Mouse (Mus musculus) telencephalon, adult 2 months (tissue): ENCODE data around the gene Leng1.
"Not testable (repeated sequence)": the region's sequence is repeated elsewhere in the genome, so short reads cannot be mapped to it uniquely, and the experiment has no call there.

Experiments used
- DNase-seq: peaks from one replicate; pipeline ENCODE4 v3.0.0-alpha.2; 2011; ENCODE audit warnings: low read depth, low spot score

Leng1 gene

DNA sequence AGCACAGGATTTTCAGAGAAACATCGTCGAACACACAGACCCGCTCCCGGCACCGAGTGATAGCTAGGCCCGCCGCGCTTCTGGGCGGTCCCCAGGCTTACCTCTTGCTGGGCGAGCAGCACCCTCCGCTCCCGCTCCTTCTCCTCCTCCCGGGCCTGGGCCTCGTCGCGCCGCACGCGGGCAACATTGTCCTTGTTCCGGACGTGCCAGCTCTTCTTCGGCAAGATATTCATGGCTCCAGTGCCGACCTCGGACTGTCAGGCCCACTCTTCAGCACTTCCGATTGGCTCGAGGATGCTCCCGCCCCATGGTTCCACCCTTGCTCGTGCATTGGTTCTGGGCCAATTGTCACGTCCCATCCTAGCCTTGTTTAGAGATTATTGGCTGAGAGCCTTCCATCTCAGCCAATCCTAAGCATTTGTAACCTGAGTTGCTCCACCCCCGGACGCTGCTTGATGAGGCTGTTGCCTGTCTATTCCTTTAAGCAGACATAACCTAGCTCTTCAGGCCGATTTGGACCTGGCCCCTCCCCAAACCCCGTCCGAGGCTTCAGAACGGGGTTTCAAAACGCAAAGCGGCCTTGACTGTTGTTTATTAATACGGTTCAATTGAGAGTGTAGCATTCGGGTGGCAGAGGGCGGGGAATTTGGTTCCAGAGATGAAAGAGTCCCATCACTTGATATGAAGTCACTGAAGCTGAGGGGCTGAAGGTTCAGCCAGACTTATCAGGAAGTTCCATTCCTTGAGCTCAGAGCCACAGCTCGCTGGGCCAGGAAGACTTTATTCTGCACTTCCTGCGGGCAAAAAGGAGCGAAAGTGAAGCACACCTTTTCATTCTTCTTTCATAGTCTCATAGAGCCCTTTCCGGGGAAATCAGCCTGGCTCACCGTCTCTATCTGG is at the start of gene Leng1:
Gene Leng1, minus strand, starts transcription at position 626 of the 900 bp plus-strand sequence.
- DNase-seq, result peak; percentile 99

DNA sequence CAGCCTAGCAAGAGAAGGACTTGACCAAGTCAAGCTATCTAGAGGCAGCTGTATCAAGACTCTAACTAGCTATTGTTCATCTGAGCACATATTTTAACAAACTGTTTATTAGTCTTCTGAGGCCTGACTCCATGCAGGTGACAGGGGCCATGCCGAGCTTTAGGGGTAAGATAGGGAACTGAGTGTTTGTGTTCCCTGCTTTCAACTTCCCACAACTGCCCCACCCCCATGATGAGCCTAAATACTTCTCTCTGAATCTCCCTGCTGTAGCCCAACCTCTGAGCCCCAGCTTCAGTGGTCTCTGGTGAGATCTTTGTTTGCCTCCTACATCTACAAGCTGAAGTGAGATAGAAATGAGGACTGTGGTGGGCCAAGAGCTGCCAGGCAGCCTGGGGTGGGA is 49.6 kb upstream of the Leng1 start:
- DNase-seq, result no peak

- no peak for DNase-seq
These were observed 46.8 kb upstream of the Leng1 start for GRCm38 (mm10) chr7:3712264-3712942.

DNA sequence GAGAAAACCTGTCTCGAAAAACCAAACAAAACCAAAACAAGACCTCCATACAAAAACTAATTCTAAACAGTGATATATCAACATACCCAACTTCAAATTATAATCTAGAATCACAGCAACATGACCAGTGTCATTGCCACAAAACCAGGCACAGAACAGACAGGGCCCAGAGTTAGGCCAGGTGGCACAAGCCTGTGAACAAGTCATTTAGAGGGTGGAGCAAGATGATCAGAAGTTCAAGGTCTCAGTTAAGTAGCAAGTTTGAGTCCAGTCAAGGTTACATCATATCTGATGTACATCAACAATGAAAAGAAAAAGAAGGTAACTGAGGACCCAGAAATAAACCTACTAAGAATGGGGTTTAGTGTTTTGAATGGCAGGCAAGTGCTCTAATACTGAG is 43.4 kb upstream of the Leng1 start:
- DNase-seq, result no peak

- not testable (repeated sequence) for DNase-seq
These were observed 42.9 kb upstream of the Leng1 start for GRCm38 (mm10) chr7:3708447-3708980.

DNA sequence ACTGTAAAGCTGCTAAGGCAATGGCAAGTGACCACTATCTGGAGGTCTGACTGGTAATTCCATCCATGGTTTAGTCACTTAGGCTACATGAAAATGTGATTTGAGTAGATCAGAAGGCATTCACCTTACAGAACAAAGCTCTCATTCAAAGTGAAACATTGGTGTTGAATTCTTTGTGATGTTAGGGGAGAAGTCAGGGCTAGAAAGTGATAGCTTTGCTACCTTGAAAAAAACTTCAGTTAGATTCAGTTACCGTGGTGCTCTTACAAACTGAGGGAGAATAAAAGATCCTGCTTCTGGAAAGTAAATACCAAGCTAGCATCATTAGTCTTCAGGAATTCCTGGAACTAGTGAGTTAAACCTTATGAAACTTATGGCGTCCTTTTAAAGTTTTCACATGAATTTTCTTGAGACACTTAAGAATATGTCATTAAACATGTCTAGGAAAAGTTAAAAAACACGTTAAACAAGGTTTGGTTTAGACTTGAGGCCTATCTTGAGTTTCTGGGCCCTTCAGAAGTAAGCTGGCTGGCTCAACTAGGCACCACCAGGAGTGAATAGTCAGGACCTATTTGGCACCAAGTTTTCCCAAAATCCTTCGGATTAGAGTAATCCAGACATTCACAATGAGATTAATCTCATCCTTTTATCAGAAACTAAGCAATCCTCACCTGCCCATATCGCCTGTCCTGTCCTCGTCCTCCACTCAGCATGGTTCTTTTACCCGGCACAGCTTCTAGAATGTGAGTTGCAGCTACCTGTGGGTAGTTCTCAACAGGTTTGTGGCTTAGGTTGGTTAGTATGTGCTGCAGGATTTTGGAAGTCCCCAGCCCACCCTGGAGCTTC is 42.2 kb upstream of the Leng1 start:
- no peak for DNase-seq

DNA sequence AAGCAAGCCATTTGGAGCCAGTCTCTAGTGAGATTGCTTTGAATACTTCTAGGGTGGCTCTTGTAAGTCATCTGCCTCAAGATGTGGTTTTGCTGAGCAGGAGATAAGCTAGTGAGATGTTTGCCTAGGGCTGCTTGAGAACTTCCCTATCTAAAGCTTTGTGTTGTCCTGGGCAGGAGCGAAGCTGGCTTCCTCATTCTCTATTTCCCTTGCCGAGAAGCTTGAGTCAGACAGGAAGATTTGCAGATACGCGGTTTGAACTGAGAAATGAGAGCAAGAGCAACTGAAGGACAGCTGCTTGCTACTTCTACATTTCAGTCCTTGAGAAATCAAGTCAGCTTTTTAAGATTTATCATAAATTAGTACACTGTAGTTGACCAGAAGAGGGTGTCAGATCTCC is 41.4 kb upstream of the Leng1 start:
- peak; percentile 31 for DNase-seq

GRCm38 (mm10) chr7:3706343-3706934 is 40.8 kb upstream of the Leng1 start:
- no peak for DNase-seq

DNA sequence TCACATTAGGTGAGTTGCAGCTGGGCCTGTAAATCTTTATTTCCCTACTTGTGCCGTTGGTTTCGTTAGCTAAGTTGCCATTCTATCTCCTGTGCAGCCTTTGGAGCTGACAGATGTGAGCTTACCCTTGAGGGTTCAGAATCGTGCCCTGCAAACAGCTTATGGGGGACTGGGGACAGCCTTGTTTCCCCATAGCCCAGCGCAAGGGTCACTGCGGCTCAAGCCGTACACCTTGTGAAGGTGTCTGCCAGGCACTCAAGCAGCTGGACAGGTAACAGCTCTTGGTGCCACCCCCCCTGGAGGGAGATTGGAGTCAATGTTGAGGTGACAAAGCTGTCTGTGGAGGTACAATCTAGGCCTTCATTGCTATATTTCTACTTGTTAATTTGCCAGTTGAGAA is 40.3 kb upstream of the Leng1 start:
- DNase-seq, result no peak

GRCm38 (mm10) chr7:3705461-3705860 is 39.8 kb upstream of the Leng1 start:
- not testable (repeated sequence) for DNase-seq

GRCm38 (mm10) chr7:3704475-3704874 is 38.8 kb upstream of the Leng1 start:
- no peak for DNase-seq

DNA sequence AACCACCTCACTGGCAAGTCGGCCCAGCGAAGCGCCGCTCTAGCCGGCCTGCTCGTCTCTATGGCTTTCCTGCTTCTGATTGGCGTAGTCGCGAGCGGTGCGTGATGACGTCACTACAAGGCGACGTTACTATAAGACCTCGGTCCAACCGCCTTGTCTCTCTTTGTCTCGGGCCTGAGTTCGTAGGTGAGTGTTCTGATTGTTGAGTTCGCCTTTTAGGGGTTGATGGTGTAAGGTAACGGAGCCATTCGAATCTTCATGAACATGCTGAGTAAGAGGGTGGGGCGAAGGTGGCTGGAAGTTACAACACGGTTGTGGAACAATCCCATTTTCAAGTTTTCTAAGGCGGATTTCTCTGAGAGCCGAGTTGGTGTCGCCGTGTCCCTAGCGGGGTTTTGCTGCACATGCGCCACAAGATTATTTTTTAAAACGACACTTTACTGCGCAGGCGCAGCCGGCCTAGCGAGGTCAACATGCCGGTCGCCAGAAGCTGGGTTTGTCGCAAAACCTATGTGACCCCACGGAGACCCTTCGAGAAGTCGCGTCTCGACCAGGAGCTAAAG is 38.3 kb upstream of the Leng1 start, which contains the start of gene Rps9:
Gene Rps9, plus strand, starts transcription at position 115 of the 563 bp plus-strand sequence.
- DNase-seq, result peak; percentile 98

- no peak for DNase-seq
These were observed 37.7 kb upstream of the Leng1 start for GRCm38 (mm10) chr7:3703148-3703878.

GRCm38 (mm10) chr7:3698471-3698870 is 32.8 kb upstream of the Leng1 start:
- peak; percentile 47 for DNase-seq

- not testable (repeated sequence) for DNase-seq
These were observed 29.3 kb upstream of the Leng1 start for GRCm38 (mm10) chr7:3694949-3695305.

GRCm38 (mm10) chr7:3694076-3694948 is 28.7 kb upstream of the Leng1 start:
- peak; percentile 63 for DNase-seq

DNA sequence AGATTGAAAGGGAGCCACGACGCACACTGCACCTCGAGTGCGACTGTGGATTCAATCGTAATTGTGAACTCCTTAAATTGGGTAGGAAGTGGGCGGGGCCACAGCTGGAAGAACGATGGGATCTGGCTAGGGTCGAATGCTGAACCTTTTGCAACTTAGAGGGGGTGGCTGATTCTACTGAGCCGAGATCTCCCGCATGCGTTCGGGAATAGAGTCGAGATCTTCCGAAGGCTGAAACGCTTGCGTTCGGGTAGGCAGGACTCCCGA is 28.1 kb upstream of the Leng1 start:
- no peak for DNase-seq

DNA sequence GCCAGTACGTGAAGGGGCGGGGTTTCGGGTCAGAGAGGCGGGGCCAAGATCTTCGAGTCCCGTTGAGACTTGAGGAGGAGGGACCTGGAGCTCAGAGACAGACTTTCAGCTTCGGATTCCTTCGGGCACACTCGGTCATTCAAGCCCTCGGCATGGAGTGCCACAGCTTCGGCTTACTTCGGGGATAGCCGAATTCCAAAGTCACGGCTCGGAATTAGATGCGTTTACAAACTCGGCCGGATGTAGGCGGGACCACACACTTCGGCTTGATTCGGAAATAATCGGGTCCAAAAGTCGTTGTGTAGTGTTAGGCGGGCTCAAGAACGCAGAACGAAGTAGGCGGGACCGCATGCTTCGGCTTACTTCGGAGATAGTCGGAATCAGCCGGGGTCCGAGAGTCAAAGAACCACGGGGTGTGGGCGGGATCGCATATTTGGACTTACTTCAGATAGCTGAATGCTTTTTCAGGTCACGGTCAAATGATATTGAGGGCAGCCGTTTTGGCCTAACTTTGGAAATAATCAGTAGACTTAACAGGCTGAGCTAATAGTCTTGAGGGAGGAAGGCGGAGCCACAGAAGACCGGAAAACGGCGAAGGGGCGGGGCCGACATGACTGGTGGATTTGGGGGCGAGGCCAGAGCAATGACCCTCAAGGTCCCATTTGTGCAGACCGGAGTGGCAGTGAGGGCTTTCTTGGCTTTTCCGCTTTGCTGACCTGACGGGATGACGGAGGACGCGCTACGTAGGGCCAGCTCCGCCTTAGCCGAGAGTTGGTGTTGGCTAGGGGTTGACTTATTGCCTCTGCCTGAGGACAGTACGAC is 27.6 kb upstream of the Leng1 start, which contains the start of gene Mboat7:
Gene Mboat7, minus strand, starts transcription at position 537 of the 822 bp plus-strand sequence.
- DNase-seq, result peak; percentile 99
